Mouse (Mus musculus): ENCODE results near the gene Adcy6.

- TF ChIP-seq CTCF (IDR thresholded peaks at IDR 0.05; ENCODE audit: borderline replicate concordance, extremely low read depth, insufficient read depth, insufficient read length) (no peak), POLR2A (IDR thresholded peaks at IDR 0.05; ENCODE audit: borderline replicate concordance, extremely low read depth, insufficient read depth, insufficient read length, poor library complexity, severe bottlenecking) (no peak)
These were observed 13.5 kb upstream of the Adcy6 start for GRCm38 (mm10) chr15:98623361-98623821.
